Mouse (Mus musculus) lung, adult 18-20 months (tissue): ENCODE results near the gene Ghr.
A peak's percentile ranks its signal among the peaks of the same experiment; 100 is the strongest.

Experiments used
- DNase-seq, 2 experiments: peaks; one replicate each; pipeline ENCODE4 v3.0.0; 2022; ENCODE audit warnings: mixed read lengths in 2 of 2

Ghr gene

GRCm38 (mm10) chr15:3582807-3583636 lies at the start of gene Ghr:
TSS of gene Ghr (minus strand) at chr15:3583492.
- DNase-seq, result peak; percentile 89 to 92

- no peak for DNase-seq
Measured at GRCm38 (mm10) chr15:3622746-3623145, 39.5 kb upstream of the Ghr start.

DNA sequence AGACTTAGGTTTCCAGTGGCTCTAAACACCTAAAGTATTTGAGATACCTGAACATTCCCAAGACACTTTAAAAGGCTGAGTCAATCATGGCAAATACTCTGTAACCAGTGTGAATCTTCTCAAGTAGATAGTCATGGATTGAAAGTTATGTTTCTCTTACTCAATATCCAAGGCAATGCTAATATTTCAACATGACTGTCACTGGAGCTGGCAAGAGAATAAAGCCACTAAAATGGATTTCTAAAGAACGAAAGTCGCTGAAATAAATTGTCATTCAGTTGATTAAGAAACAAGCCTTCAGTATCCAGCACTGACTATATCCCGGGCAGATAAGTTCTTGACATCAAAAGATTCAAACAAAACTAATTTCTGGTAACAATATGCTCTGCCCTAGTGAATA lies 37.1 kb upstream of the Ghr start:
- DNase-seq, result no peak

DNA sequence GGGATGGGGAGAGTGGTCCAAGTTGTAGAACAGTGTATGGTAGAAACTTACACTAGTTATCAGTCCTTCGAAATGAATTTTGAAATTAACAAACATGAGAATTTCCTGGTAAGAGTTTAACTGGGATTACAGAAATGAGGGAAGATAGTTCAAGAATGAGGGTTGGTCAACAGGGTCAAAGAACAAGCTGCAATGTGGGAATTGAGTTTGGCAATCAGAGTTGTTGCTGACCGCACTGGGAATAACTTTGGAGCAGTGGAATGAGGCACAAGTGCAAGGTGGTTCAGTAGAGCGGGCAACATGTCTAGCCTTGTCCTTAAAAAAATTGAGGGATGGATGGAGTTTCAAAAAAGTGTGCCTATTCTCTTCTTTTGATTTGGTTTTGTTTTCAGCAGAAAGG lies 35.0 kb upstream of the Ghr start:
- no peak for DNase-seq

DNA sequence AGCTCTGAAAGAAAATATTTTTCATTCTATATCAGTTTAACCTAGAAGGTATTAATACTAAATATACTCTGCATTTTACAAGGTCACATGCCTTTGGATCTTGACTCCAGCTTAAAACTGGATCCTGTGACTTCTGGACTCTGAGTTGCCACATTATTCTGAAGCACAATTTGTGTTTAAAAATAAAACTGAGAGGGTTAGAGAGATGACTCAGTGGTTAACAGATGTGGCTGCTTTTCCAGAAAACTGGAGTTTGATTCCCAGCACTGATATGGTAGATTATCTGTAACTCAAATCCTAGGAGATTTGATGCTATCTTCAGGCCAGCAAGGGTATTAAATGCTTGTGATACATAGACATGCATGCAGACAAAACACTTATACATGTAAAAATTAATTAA lies 28.7 kb upstream of the Ghr start:
- no peak for DNase-seq

- no peak for DNase-seq
Measured at GRCm38 (mm10) chr15:3607951-3608350, 24.7 kb upstream of the Ghr start.

GRCm38 (mm10) chr15:3602098-3602486 lies 18.8 kb upstream of the Ghr start:
- no peak for DNase-seq

- DNase-seq, result no peak
Measured at GRCm38 (mm10) chr15:3601422-3602097, 18.3 kb upstream of the Ghr start.

- no peak for DNase-seq
Measured at GRCm38 (mm10) chr15:3587879-3588278, 4.6 kb upstream of the Ghr start.

DNA sequence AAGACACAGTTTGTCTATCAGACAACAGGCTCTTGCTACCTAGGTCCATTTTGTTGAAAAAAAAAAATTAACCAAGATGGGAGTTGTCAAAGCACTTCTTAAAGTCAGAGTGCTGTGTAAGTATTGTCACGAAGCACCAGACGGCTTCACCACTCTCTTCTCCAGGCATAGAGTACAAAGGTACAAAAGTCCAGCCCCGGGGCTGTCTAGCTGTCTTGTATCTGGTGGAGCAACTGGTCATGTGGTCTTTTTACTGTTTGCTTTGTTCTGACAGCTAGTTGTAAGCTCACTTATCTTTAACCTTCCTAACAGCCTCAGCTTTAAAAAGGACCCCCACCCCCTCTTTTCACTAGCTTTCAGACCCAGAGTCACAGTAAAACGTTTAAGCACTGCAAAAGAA lies 1.1 kb upstream of the Ghr start:
- DNase-seq, result no peak

- peak; percentile 52 to 55 for DNase-seq
Measured at GRCm38 (mm10) chr15:3581861-3582806, 1.2 kb downstream of the Ghr start.

- DNase-seq, result no peak
Measured at GRCm38 (mm10) chr15:3581337-3581736, 2.0 kb downstream of the Ghr start.

DNA sequence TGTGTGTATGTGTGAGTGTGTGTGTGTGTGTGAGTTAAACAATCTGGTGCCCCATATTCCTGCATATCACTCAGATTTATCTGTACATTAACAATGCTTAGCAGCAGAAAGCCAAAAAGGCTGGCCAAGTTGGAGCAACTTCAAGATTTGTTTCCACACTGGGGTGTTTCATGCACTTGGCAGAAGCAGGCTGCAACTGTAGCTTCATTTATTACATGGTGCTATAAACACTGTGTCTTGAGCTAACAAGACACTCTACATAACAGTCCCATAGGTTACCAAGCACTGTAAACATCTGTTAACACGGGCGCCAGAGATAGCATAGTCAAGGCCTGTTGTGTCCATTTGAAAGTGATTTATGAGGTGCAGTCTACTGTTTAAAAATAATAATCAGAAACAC lies 3.1 kb downstream of the Ghr start:
- DNase-seq, result peak; percentile 9 to 28

- DNase-seq, result no peak
Measured at GRCm38 (mm10) chr15:3578286-3578980, 4.9 kb downstream of the Ghr start.

DNA sequence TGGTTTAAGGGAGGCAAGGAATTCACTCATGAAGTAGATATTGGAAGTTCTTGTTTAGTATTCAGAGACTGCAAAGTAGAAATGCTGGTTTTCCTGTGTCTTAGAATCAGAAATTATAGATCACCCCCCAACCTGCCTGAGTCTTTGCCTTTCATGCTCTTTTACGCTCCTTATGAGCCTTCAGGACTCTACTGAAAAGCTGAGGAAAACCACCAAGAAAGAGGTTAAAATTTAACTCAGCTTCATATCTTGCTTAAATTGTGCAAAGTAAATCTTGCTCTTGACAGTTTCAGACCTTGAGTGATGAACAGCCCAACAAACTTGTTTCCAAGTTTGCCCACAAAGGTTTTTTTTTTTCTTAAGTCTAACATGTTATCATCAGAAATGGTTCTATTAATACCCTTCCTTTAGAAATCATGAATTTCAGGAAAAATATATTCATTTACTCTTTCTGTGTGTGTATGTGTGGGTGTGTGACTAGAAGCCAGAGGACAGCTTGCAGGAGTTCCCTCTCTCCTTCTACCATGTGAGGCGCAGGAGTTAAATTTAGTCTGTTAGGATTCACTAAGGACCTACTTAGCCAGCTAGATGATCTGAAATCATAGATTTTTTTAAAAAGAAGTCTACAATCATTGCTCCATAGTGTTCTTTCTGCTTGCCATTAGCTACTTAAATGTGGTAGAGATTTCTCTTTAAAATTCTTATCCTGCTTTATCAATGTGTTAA lies 14.0 kb downstream of the Ghr start:
- no peak for DNase-seq

DNA sequence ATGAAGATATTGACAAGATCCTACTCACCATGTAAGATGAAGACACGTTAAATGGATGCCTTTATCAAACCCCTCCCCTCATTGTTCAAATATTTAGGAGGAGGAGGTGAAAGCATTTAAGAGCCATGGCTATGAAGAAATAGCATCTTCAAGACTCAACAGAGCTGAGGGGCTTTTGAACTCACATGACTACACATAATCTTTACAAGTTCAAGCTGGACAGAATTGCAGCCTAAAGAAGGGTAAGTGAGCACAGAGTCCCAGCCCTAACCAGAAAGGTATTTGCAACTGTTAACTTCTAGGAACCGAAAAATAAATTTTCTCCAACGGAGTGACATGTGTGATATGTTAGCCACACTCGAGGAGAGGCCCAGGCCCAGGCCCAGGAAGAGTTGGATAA lies 18.7 kb downstream of the Ghr start:
- DNase-seq, result no peak

DNA sequence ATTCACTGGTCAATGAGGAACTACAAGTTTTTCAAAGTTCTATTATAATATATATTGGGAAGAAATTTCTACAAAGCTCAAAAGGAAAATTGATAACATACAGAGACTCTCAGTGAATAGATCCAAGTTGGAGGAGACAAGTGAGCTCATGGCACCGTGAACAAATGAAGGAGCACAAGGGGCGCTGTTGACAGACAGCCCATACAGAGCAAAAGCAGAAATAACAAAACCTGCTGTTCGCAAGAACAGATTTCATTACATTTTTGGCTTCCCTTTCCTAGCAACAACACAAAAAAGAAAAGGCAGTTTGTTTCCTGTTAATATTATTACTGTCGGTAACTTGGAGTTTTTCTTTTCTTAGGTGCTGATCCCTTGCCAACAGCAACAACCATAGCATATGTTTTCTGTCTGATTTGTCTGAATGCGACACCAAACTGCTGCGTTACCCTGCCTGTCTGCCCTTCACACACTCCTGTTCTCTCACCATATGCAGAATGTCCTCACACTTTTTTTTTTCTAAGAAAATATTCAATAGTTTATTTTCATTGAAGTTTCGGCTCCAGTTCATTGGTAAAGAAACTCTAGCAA lies 19.3 kb downstream of the Ghr start:
- no peak for DNase-seq

DNA sequence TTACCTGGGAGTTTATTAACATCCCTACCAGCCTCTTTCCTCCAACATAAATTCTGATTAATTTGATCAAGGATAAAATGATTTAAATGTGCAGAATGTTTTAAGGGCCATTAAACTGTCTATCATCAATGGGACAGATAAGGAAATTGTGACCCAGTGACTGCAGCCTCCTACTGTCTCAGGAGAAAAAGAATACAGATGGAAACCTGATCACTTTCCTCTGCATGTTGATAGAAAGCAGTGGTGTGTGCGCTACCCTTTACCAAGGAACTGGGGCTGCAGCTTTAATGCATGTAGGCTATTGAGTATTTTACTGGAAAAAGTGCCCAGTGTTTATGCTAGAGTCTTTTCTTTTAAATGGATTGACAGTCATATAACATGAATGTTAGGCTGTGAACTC lies 19.8 kb downstream of the Ghr start:
- no peak for DNase-seq

GRCm38 (mm10) chr15:3558524-3558923 lies 24.8 kb downstream of the Ghr start:
- no peak for DNase-seq

DNA sequence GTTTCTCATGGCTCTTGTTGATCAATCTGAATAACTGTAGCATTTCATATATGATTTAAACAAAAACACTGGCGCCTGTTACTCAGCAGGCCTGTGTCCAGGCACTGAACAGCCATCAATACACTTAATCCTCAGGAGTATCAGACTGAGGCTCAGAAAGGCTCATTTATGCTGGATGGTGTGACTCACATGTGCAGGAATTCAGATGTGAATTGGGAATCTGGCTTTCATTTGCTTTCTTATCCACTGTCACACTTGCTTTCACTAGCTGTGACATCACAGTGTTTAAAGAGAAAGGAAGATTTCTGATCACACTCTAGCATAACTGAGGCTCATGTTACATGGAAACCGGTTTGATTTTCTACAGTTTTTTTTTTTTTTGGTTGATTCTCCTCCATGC lies 39.0 kb downstream of the Ghr start:
- no peak for DNase-seq

DNA sequence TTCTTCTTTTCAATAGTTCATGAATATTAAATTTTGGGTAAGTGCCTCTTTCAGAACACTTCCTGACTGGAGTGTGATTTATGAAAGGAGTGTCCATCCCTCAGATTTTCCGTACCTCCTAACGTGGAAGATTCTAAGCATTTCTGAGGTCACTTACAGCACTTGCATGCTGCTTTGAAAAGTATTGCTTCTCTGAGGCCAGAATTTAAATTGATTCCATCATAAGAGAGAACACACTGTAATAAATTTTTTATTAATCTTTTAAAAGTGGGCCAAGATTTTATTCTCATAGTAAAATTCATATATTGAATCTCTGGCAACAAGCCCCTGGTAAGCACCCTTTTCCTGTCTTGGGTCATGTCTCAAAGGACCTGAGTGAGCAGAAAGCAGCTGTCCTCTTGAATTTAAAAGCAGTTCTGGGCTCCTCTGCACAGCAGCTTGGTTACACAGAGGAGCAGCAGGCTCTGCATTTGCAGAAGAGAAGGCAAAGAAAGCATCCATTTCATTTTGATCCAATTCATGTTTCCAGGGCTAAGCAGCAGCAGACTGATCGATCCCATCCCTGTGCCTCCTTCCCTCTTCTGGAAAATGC lies 46.9 kb downstream of the Ghr start:
- no peak for DNase-seq
